ENCODE assay signal across 8 mouse cellular contexts in genomic region chr13:48227712-48228111, GRCm38 (mm10). TPM values are rescaled to one million over a fixed set of nuclear protein-coding genes. Genes with fewer than 3 reads are reported as not detected.
DNase-seq lines count a peak whose midpoint lies in the region; ATAC-seq and TF ChIP-seq lines count a peak whose summit lies in the region.

No protein-coding gene starts in this region.

- no peaks in the 10 kb centered on the region for H3K9me3 ChIP-seq in heart, embryonic 10.5 days
- H3K9me3 ChIP-seq in limb, embryonic 11.5 days (ENCODE audit: control insufficient read depth, low read length) = no peaks in the 10 kb centered on the region
- no peaks in the 10 kb centered on the region for H3K9me3 ChIP-seq in midbrain, embryonic 12.5 days

- no peaks in the 10 kb centered on the region for H3K36me3 ChIP-seq in heart, embryonic 10.5 days
- H3K36me3 ChIP-seq in limb, embryonic 11.5 days (ENCODE audit: control insufficient read depth, insufficient read depth, low read length) = no peaks in the 10 kb centered on the region
- H3K36me3 ChIP-seq in midbrain, embryonic 12.5 days = no peaks in the 10 kb centered on the region

- DNase-seq in heart, embryonic 10.5 days (ENCODE audit: low spot score) = peak; percentile 96
- peak; percentile 97 for DNase-seq in kidney, adult 9 months
- DNase-seq in limb, embryonic 11.5 days (ENCODE audit: low spot score) = peak; percentile 98
- DNase-seq in spleen, postnatal 36 days (ENCODE audit: low spot score in 2 of 2) = peak; percentile 38 to 50
- no peak for DNase-seq in natural killer cell, adult 2 months (ENCODE audit: low spot score in 2 of 2)

- peak; percentile 45 for TF ChIP-seq POLR2A in embryonic fibroblast, embryonic 13.5 days (IDR thresholded peaks at IDR 0.05; ENCODE audit: low read depth, low read length)

- 0 out of 2 replicates have a peak, but pooled peaks cover 3% of the 10 kb centered on the region for H3K4me1 ChIP-seq in brown adipose tissue, adult 24 weeks (ENCODE audit: control insufficient read depth, insufficient read depth, insufficient read length, low read length)
- H3K4me1 ChIP-seq in embryonic fibroblast, embryonic 13.5 days (ENCODE audit: control insufficient read depth, insufficient read depth, low read length) = peaks cover 4% of the 10 kb centered on the region; the same call in 1 of the 2 replicates
- peaks cover 19% of the 10 kb centered on the region for H3K4me1 ChIP-seq in heart, embryonic 10.5 days
- H3K4me1 ChIP-seq in limb, embryonic 11.5 days (ENCODE audit: control insufficient read depth, insufficient read depth, low read length) = peaks cover 9% of the 10 kb centered on the region; the same call in 1 of the 2 replicates
- peaks cover 25% of the 10 kb centered on the region for H3K4me1 ChIP-seq in midbrain, embryonic 12.5 days

- ATAC-seq in limb, embryonic 11.5 days (ENCODE audit: insufficient number of reproducible peaks, low FRiP score, low TSS enrichment, low read depth) = peak; percentile 98
- ATAC-seq in midbrain, embryonic 12.5 days (ENCODE audit: low FRiP score, low read depth) = peak; percentile 98

- peak overlapping the region; percentile 46 for H3K4me3 ChIP-seq in brown adipose tissue, adult 24 weeks (ENCODE audit: insufficient read depth, low read depth, low read length)
- H3K4me3 ChIP-seq in embryonic fibroblast, embryonic 13.5 days (ENCODE audit: insufficient read depth, low read length) = no peak overlapping the region
- peak overlapping the region; percentile 55 for H3K4me3 ChIP-seq in heart, embryonic 10.5 days
- H3K4me3 ChIP-seq in limb, embryonic 11.5 days (ENCODE audit: low read depth, low read length) = no peak overlapping the region
- H3K4me3 ChIP-seq in midbrain, embryonic 12.5 days = peak overlapping the region; percentile 44

- no peak for TF ChIP-seq CTCF in embryonic fibroblast, embryonic 13.5 days (IDR thresholded peaks at IDR 0.05; ENCODE audit: borderline replicate concordance, insufficient read depth, low read length)

- peak overlapping the region; percentile 62 for H3K9ac ChIP-seq in limb, embryonic 11.5 days (ENCODE audit: low read length)
- H3K9ac ChIP-seq in midbrain, embryonic 12.5 days (replicated peaks) = peak overlapping the region; percentile 60

- WGBS in heart, embryonic 10.5 days = under 1% methylated on average over 38 of the region's 38 CpGs
- WGBS in limb, embryonic 11.5 days = under 1% methylated on average over 38 of the region's 38 CpGs
- under 1% methylated on average over 38 of the region's 38 CpGs for WGBS in midbrain, embryonic 12.5 days

- peak overlapping the region; percentile 49 for H3K4me2 ChIP-seq in limb, embryonic 11.5 days (ENCODE audit: low read depth, severe bottlenecking)
- peak overlapping the region; percentile 64 for H3K4me2 ChIP-seq in midbrain, embryonic 12.5 days (replicated peaks)

- H3K27ac ChIP-seq in brown adipose tissue, adult 24 weeks (replicated peaks; ENCODE audit: low read depth, low read length) = peak overlapping the region; percentile 66
- H3K27ac ChIP-seq in embryonic fibroblast, embryonic 13.5 days (ENCODE audit: insufficient read depth, low read length) = peak overlapping the region; percentile 95
- H3K27ac ChIP-seq in heart, embryonic 10.5 days = peak overlapping the region; percentile 95
- peak overlapping the region; percentile 93 for H3K27ac ChIP-seq in limb, embryonic 11.5 days (replicated peaks; ENCODE audit: low read depth, low read length)
- peak overlapping the region; percentile 92 for H3K27ac ChIP-seq in midbrain, embryonic 12.5 days (replicated peaks)

- no peaks in the 10 kb centered on the region for H3K27me3 ChIP-seq in heart, embryonic 10.5 days (ENCODE audit: insufficient read depth, poor library complexity, severe bottlenecking)
- H3K27me3 ChIP-seq in limb, embryonic 11.5 days (ENCODE audit: control insufficient read depth, insufficient read depth, low read length) = no peaks in the 10 kb centered on the region
- H3K27me3 ChIP-seq in midbrain, embryonic 12.5 days = peaks cover 4% of the 10 kb centered on the region; the same call in 1 of the 2 replicates

RNA-seq across cellular contexts. Expression of gene Id4, which starts 33.3 kb away (rescaled TPM):
- 1.1 and 1.2 TPM in 2 replicates for polyA plus RNA-seq in brown adipose tissue, adult 24 weeks (2012; ENCODE audit: insufficient read depth, insufficient read length, missing spikeins)
- 10.3 and 21.6 TPM in 2 replicates for polyA plus RNA-seq in embryonic fibroblast, embryonic 13.5 days (2011; ENCODE audit: insufficient read length, low read depth, missing spikeins)
- polyA plus RNA-seq in heart, embryonic 10.5 days (2016; fragmentation: Nextera tagmentation; extraction: Ambion mirVana) = 2.7 and 6.6 TPM in 2 replicates
- 3.9 and 4.0 TPM in 2 replicates for polyA plus RNA-seq in limb, embryonic 11.5 days (2014; fragmentation: Nextera tagmentation; extraction: Ambion mirVana)
- polyA plus RNA-seq in midbrain, embryonic 12.5 days (2016; fragmentation: Nextera tagmentation; extraction: Ambion mirVana) = 117 and 119 TPM in 2 replicates

Comparison
In these comparisons a context has a peak if more than half of its experiments do, and no peak if none do; other contexts are left out.
1. H3K4me3 ChIP-seq: peak in brown adipose tissue, adult 24 weeks (single experiment), heart, embryonic 10.5 days (single experiment) and midbrain, embryonic 12.5 days (single experiment); none in embryonic fibroblast, embryonic 13.5 days (single experiment) and limb, embryonic 11.5 days (single experiment).
2. DNase-seq: peak in heart, embryonic 10.5 days (single experiment), kidney, adult 9 months (single experiment), limb, embryonic 11.5 days (single experiment) and spleen, postnatal 36 days (2 of 2); none in natural killer cell, adult 2 months (0 of 2).
3. Peak in every context shown above with its lines, with median percentiles within 50 percentile points of each other: H3K27ac ChIP-seq.